Mouse (Mus musculus) liver, embryonic 14.5 days (tissue): ENCODE measurements at regions not wholly inside any gene's neighbourhood (a gene's known extent, or its start where the extent isn't known, plus 50 kb on each side); places are given as distances from the start of the nearest gene placed in this dataset.

Source experiments
- CTCF ChIP-seq: IDR thresholded peaks from 2 replicates; pipeline ENCODE4 v1.5.1; 2016; ENCODE audit warnings: antibody characterized with exemption, low read depth, control low read depth
- EP300 ChIP-seq: IDR thresholded peaks from 2 replicates; pipeline ENCODE4 v1.6.1; 2016; ENCODE audit warnings: antibody characterized with exemption, low read depth

DNA sequence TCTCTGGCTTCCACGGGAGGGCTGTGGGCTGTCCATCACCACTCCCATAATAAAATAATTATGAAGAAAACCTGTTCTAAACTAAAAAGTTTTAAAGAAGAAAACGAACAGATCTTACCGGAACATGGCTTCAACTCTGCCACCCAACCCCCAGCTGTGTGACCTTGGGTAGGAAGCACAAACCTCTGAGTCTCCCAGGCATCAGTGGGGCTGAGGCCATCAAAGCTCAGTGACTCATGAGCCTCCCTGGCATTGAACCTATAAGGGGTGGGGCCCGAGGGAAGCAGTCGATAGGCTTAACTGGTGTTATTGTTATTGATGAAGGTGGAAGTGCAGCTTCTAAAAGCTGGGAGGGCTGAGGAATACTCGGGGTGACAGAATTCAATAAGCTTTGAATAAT lies 83.1 kb upstream of the Zc3h12a start:
- TF ChIP-seq CTCF: no peak
- TF ChIP-seq EP300: no peak
